Mouse (Mus musculus): ENCODE data around the gene Ccl1.

Ccl1 gene

DNA sequence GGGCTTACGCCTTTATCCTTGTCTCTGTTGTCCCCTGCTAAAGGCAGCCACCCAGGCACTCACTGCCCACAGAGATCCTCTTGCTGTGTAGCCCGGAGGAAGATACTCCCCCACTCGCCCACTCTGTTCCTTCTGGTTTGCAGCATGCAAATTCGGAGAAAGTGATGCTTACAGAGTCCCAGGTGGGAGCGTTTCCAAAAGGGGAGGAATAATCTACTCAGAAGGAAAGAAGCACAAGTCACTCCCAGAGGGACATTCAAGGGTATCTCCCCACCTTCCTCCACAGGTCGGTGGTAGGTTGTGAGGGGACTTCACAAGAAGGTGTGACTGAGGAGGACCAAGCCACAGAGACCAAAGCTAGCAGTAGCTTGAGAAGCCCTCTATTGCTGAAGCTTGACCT, 100.3 kb downstream of the Ccl1 start:
- no peak for DNase-seq (ENCODE audit: low read depth)

DNA sequence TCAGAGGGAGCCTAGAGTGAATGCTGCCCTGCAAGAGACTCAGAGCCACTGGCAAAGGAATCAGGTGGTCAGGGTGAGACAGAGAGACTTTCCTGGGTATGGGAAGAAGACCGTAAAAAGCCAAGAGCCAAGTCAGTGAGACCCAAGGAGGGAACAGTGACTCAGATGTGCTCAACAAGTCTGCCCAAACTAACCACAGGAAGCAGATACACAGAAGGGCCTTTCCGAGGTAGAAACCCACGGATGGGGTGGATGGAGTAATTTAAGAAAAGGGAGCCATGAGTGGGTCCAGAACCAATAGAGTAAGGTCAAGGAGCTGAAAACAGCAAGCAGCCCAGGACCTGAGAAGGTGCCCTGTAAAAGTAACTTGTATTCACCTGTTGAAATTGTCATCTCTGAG, 101.8 kb downstream of the Ccl1 start:
- peak; percentile 68 for DNase-seq (ENCODE audit: low read depth)

DNA sequence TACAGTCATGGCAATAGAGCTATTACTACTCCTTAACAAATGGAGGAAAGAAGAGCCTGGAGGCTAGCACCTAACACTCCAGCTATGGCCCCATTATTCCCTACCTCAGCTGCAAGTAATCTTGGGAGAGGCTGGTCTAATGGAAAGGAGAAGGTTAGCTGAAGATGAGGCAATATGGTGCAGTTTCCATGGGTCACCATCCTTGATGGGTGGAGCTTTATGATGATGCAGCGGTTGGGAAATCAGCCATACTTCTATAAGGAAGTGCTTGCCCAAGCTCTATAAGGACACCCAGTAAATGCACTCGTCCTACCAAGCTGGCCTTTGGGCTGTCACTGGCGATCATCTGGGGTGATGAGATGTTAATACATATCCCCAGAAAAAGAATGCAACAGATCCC, 107.7 kb downstream of the Ccl1 start:
- peak; percentile 44 for DNase-seq (ENCODE audit: low read depth)

DNA sequence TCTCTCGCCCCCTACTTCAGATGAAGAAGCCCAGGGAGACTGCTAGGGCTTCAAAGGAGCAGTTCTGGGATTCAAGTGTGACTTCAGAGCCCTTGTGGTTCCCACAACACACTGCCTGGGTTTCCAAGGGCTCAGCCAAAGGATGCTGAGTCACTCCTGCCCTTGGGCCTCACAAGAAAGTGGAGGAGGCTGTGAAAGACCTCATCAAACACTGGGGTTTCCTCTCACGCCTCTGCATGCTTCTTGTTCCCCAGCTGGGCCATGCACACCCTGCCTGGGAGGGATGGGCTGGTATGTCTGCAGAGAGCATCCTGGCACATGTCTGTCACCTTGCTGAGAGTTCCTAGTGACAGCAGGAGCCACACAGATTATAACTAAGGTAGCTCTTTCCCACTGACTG, 110.5 kb downstream of the Ccl1 start:
- DNase-seq (ENCODE audit: low read depth) = peak; percentile 57

DNA sequence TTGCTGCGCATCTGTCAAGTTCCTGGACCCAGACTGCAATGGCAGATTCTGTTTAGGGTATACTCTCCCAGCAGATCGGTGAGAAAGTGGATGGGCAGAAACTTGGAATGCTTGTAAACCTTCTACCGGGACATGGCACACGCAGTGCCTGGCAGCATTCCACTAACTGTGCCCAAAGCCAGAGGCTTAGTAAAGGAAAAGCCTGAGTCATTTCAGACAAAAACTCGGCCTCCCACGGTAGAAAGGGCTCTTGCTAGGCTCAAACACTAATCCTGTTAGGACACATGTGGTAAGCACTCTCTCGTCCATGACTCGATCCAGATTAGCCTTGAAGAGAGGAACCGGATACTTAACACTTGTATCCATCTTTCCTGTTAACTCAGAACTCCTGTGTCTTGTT, 111.7 kb downstream of the Ccl1 start:
- no peak for DNase-seq (ENCODE audit: low read depth)

DNA sequence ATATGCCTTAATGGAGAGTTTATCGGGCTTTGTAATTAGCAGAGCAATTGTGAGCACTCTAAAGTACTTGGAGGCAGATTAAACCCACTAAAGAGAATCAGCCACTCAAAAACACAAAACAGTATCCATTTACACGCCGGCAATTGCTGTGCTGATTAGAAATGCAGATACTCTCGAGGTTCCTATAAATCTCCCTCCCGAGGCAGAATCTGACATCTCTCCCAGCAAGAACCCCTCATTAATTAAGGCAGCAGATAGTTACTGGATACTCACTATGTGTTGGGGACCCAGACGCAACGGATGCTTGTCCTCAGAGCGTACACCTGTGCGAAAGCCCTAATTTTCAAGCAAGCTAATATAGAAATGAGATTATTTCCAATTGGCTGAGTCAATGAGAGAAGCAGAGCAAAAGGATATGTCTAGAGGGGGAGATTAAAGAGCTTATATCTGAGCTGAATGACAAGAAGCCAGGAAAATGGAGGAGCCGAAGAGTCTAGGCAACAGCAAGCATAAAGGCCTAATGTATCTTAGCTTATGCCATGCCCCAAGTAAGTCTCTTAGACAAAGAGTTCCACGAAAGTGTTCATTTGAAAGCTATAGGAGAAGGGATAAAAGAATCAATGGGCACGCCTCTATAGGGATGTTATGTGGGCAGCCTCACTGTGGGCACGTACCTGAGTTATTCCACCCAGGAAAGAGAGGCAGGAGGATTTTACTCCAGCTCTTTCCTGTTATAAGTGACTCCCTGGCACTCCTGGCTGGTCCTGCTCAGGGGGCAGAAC, 115.5 kb downstream of the Ccl1 start:
- no peak for DNase-seq (ENCODE audit: low read depth)

DNA sequence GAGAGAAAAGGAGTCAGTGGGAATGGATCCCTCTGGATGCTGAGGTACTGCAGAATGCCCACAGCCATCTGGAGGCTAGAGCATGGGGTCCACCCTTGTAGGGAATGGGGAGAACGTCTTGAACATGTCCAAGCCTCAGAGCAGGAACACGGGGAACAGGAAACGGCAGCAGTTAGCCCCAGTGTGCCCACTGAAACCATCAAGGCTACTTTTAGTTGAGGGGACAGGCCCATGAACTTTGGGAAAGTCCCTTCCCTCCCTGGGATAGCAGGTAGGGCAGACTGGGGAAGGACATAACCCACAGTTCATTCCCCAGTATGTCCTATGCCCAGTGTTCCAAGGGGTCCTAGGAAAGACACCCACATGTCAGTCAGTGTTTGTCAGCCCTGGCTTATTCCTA, 119.8 kb downstream of the Ccl1 start:
- DNase-seq (ENCODE audit: low read depth) = no peak

DNA sequence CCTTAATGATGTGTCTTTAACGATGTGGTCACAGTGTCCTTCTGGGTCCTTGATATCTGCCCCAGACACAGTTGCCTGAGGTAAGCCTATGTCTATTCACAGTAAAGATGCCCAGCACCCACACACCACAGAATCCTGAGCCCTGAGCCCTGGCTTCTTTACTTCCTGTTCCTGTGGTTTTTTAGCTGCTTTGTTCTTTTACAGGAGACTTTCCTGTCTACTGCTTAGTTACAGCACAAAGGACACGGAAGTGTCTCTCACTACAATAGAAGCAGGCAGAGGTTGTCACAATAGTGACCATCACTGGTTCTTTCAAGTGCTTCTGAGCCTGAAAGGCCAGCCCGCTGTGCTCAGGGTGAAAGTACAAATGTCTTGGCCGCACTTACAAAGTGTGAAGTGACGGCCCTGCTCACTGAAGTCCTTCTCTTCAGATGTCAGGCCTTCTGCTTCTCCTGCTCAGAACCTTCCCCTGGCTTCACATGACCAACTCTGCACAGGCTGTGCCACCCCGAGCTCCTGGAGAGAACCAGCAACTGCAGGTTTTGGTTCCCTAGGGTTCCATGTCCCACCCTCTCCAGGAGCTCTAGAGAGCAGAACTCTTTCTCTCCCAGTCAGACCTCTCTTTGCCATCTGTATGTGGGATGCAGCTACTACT, 122.1 kb downstream of the Ccl1 start:
- peak; percentile 34 for DNase-seq (ENCODE audit: low read depth)

DNA sequence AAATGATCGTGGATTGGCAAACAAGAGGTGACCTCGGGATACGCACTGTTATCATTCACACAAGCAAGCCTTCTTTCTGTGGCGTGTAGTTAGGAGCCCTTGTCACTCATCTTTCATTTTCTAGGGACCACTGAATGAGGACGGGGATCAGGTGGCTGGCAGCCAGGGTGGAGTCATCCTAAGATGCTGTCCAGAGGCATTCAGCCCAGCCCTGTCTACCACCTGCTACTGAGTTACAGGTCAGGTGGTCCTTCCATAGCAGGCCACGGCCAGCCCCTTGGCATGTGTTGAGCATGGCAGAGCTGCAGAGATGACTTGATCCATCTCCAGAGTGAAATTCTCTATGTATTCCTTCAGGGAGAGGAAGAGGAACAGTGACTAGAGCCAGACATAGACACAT, 123.1 kb downstream of the Ccl1 start:
- DNase-seq (ENCODE audit: low read depth) = no peak

DNA sequence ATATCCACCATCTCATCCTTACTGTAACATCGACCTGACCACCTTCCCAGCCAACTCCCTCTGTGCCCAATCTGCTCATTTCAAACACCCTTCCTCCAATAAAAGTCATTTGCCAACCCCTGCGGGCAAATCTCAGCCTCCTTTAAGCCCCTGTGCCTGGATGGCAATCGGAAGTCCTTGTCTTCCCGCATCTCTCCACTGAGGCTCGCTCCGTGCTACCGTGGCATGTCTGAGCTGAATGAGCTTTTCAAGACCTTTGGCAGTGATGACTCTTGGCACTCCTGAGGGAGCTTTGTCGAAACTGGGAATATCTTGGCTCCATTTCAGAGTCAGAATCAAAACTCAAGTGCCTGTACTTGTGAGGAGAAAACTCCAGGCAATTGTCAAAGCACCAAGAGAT, 124.2 kb downstream of the Ccl1 start:
- no peak for DNase-seq (ENCODE audit: low read depth)

DNA sequence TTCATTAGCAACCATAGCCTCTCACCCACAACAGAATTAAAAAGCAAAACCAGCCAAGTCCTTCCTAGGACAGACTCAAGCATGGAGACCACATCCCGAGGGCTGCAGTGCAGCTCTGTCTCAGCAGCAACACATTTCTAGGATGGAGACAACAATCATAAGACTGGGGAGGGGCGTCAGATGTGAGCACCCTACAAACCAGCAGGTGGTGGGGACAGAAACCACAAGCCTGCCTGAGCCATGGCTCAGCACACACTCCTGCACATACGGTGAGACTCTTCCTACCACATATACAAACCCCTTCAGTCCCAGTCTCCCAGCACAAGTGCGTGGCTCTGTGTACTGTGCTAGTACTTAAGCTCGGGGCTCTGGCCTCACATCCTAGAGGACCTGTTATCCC, 127.3 kb downstream of the Ccl1 start:
- no peak for DNase-seq (ENCODE audit: low read depth)

DNA sequence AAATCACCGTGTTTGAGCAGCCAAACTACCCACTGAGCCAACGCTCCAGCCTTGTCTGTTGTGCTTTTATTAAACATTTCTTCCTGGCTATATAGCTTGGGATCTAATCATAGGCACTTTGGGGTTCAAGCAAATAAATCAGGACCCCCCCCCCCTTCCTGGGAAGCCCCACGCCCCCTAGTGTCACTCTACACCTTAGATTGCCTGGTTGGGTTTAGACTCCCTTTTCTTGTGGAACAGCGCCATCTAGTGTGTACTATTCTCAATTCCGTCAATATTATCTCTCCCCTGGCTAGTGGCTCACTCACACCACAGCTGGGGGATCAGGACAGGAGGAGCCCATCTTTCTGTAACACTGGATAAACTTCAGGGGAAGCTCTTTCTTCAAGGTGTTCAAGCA, 127.8 kb downstream of the Ccl1 start:
- peak; percentile 63 for DNase-seq (ENCODE audit: low read depth)

DNA sequence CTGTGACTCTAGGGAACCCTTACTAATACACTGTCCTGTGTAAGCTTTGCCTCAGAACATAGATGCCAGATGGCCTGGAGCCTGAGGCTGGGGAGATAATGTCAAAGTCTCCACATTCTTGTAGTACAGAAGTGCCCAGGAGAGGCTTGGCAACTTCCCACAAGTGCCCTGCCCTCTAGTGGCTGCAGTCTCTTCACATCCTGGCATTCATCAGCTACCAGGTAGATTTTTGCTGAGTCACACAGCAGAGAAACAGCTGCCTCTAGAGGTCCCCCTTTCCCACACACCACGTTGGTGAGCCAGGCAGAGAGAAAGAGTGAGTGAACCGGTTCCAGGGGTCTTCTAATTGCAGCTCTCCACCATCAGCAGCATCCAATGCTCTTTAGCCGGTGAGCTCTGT, 130.7 kb downstream of the Ccl1 start:
- peak; percentile 92 for DNase-seq (ENCODE audit: low read depth)

DNA sequence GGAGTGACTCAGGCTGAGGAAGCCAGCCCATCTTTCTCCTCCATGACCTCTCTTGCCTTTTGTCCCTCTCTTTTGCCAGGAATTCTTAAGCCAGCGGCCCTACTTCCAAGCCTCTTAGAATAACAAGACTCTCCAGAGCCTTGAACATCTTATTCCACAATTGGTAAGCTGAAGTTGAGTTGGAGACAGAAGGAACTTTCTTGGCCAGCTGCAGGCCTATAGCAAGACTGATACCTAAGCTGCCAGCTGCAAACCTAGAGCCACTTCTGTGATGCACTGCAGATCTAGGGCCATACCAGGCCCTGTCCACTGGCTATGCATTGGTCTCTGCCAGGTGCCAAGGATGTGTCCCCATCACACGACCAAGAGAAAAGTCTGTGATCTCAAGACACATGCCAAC, 132.0 kb downstream of the Ccl1 start:
- no peak for DNase-seq (ENCODE audit: low read depth)

DNA sequence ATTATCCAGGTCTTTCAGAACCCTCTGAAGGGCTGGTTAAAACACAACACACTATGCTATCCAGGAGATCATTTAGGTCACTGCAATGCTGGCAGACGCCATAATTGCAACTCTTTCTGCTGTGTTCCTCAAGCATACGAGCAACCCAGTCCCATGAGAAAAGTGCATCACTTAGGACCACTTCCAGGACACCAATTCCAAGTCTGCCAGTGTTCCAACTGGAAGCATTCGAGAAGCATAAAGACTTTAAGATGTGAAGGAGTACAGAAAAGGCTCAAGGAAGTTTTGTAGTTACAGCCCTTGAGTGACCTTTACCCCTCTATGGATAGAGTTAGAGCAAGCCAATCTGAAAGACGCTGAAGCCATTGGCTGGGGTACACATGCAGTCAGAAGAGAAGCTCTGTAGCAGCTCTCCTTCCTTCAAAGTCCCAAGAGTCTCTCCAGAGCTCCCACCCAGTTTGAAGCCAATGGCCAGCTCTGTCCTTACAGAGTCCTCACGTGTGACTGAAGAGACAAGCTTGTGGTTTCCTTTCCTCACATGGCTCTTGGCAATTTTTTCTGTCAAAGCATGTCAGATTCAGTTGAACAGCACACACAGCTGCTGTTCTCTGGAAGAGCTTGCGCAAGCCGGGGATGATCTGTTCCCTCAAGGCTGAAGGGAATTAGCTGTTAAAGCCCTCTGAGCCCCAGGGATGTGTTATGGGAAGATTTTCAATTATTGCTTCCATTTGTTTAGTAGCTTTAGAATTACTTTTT, 134.0 kb downstream of the Ccl1 start:
- DNase-seq (ENCODE audit: low read depth) = peak; percentile 70

DNA sequence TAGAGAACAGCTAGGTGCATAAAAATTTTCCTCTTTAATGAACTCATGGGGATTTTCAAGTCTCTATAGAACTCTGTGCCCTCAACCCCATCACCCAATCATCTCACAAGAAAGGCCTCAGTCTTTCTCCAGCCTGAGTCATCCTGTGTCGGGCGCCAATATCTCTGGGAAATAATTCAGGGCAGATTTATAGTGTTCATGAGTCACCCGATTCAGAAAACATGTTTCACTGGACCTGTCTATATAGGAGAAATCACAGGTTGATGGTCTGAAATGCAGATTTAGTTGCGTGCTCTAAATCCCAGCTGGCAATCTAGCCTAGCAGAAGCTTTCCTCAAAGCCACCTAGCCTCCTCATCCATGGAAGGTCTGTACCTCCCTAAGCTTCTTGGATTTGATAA, 136.0 kb downstream of the Ccl1 start:
- DNase-seq (ENCODE audit: low read depth) = no peak

DNA sequence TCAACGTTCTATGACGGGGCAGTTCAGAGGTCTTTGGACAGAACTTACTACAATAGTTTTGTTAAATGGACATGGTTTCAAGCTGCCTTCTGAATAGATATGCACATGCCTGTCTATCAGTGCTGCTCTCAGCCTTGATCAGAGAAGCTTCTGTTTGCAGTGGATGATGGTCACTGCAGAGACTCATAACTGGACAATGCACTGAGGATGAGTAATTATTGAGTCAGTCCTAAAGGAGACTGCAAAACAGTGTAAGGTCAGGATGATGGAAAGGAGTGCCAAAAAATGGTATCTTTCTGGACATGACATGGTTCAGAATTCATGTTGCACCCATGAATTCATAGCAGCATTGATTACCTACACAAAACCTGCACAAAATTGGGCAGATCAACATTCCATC, 137.2 kb downstream of the Ccl1 start:
- DNase-seq (ENCODE audit: low read depth) = no peak

DNA sequence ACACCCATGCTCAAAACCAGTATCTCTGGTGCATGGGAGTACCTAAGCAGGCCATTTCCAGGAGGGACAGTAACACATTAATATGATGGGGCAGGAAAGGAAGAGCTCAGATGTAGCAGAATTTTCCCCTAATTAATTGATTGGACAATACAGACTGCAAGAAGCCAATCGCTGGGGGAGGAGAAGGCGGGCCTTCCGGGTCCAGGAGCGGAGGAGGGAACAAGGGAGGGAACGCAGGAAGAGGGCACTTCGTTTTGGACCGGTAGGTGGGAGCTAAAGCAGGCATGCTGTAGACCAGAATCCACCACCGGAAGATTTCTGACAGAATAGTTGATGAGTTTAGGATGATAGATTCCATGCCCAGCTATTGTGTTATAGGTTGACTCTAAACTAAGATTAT, 142.2 kb downstream of the Ccl1 start:
- DNase-seq (ENCODE audit: low read depth) = no peak

DNA sequence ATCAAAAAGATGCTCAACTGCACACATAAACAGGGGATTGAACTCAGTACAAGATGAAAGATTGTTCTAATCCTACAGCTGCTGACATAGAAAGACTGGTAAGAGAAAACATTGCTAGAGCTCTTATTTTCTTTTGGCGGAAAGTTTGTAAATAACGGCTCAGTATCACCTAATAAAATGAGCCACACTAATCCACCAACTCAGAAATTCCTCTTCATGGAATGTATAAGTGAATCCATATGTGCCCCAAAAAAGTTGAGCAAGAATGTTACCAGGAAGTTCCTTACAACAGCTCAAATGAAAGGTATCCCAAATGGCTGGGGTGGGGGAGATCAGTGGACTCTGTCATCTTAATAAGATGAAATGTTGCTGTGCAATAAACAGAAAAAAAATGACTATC, 146.4 kb downstream of the Ccl1 start:
- no peak for DNase-seq (ENCODE audit: low read depth)

DNA sequence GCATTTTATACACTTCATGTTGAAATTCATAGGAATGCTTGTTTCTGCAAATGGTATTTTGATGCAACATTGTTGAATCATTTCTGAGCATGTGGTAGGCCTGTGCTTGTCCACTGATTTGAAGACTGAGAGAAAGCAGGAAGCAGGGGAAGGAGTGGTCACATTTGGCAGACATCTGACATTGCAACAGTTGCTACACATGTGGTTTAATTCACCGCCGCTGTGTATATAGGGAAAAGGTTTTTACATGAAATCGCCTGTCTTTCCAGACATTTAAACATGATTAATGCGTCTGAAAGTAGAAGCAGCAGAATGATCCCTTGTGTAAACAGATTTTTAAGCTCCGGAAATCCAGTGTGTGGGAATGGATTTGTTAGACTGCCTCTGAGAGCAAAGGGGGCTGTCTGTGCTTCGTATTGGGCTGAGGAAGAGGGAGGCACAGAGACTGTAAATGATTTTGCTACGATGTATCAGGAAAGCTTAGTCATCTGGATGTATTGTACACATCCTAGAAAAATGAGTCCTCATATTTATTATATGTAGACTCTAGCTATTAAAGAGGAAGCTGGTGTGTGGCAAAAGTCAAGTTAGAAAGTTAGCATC, 165.9 kb downstream of the Ccl1 start:
- DNase-seq (ENCODE audit: low read depth) = peak; percentile 54

DNA sequence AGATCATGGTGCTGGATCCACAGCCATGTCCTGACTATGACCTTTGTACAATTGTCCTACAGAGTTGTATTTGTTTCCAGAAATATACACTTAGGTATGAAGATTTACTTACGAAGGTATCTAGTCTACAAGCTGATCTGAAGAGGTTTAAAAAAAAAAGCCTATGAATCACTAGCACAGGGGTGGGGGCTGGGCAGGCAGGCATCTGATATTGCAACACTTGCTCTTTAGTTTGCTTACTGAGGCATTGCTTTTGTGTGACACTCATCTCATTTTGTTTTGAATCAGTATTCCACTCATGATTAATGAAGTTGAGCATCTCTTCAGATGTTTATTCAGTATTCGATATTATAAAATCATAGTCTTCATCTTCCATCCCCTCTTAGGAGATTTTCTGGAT, 169.3 kb downstream of the Ccl1 start:
- peak; percentile 12 for DNase-seq (ENCODE audit: low read depth)

DNA sequence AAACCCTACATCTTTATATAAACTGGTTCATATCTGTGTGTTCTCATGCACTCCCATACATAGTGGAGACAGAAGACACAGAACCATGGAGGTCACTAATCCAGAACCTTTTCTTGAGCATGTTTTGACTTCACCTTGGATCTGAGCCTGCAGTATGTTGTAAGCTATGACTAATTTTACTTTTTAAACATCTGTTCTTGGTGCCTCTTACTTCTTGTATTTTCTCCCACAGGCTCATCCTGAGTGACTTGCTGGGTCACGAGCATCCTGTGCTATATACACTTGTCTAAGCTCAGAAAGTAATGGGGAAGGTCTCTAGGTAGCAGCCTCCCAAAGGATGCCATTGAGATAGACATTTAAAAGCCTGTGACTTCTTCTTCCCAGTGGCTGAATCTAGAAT, 172.5 kb downstream of the Ccl1 start:
- no peak for DNase-seq (ENCODE audit: low read depth)

All from 416B (cell line).